Mouse (Mus musculus) forebrain, embryonic 13.5 days (tissue): ENCODE measurements around the gene Capn13. TPM values are rescaled to one million over a fixed set of nuclear protein-coding genes. Genes with fewer than 3 reads are reported as not detected.

Experiments
- ATAC-seq: fragments of 200-750 bp; cut with Nextera tagmentation; 2 replicates; pipeline ENCODE4 v1.8.0; 2017
- H3K27ac ChIP-seq: fragments of 300-500 bp; sonication (generic); 2 replicates; pipeline ENCODE4 v1.5.1; 2015; ENCODE audit warnings: inconsistent platforms, mild to moderate bottlenecking, moderate library complexity
- H3K27me3 ChIP-seq: fragments of 300-500 bp; sonication (generic); 2 replicates; pipeline ENCODE4 v1.6.1; 2015; ENCODE audit warnings: mild to moderate bottlenecking, inconsistent platforms
- H3K36me3 ChIP-seq: fragments of 300-500 bp; sonication (generic); 2 replicates; pipeline ENCODE4 v1.6.1; 2015; ENCODE audit warnings: mild to moderate bottlenecking, inconsistent platforms; ENCODE audit not compliant: poor library complexity, severe bottlenecking
- H3K4me1 ChIP-seq: fragments of 300-500 bp; sonication (generic); 2 replicates; pipeline ENCODE4 v1.6.1; 2015; ENCODE audit warnings: inconsistent platforms
- H3K4me2 ChIP-seq: fragments of 300-500 bp; sonication (generic); 2 replicates; pipeline ENCODE4 v1.6.1; 2015; ENCODE audit warnings: inconsistent platforms, mild to moderate bottlenecking, moderate library complexity
- H3K4me3 ChIP-seq: fragments of 300-500 bp; sonication (generic); 2 replicates; pipeline ENCODE4 v1.5.1; 2015; ENCODE audit warnings: mild to moderate bottlenecking, inconsistent platforms
- H3K9ac ChIP-seq: fragments of 300-500 bp; sonication (generic); 2 replicates; pipeline ENCODE4 v1.6.1; 2015; ENCODE audit warnings: mild to moderate bottlenecking, inconsistent platforms
- H3K9me3 ChIP-seq: fragments of 300-500 bp; sonication (generic); replicated peaks from 2 replicates; pipeline ENCODE4 v1.6.1; 2016; ENCODE audit warnings: inconsistent platforms
- WGBS: fragments of 180-500 bp; shearing (Covaris S2); methylation state at CpG from one replicate; pipeline ENCODE4 v1.1.7; 2015; 5-methylcytosine and 5-hydroxymethylcytosine counted together
- polyA plus RNA-seq: library from polyadenylated mRNA; unstranded; fragments of >200 nt; fragmentation: Nextera tagmentation; extraction: Ambion mirVana; gene quantifications from 2 replicates; pipeline ENCODE4 v1.2.1, GENCODE M21; 2015

Capn13 gene
- polyA plus RNA-seq, 1 experiment from 2014 or later, result not detected

DNA sequence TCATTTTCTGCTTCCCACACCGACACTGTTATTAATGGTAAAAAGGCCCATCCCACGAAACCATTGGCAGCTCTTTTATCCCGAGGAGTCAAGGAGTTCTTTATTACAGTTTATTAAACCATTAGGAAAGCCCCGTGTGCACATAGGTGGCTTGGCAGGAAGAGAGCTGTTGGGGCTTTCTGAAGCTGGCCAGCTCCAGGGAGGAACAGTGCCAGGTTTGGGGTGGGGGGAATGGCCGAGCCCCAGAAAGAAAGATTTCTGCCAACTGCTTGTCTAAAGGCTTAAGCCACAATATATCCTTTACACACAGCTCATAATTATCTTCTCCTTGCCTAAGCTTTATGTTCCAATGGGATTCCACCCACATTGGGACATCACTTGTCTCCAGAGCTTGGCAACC is 71.6 kb downstream of the Capn13 start:
- 70% methylated on average over 5 of the region's 5 CpGs for WGBS
- ATAC-seq, result no peak

DNA sequence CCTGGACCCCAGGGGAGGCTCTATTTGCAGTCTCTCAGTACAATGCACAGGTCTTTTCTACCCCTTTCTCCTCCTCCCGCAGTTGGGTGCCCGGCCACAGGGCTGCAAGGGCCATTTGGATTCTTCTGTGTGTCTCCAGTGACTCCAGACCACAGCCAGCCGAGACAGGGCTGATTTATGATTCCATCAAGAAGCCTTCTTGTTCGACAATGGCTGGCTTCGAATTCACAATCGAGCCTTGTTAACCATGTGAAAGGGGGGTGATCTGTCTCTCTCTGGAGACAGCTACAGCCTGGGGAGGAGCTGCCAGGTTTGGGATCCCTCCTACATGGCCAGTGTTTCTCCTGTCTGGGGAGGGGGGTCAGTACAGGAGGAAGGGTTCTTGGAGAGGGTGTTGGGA is 75.4 kb downstream of the Capn13 start:
- Histone ChIP-seq H3K4me1 (peaks cover 14% of the 10 kb centered on the region), H3K9ac (no peak overlapping the region), H3K36me3 (no peaks in the 10 kb centered on the region), H3K9me3 (no peaks in the 10 kb centered on the region), H3K4me2 (no peak overlapping the region), H3K27me3 (no peaks in the 10 kb centered on the region), H3K4me3 (no peak overlapping the region), H3K27ac (no peak overlapping the region)
- WGBS, result 42% methylated on average over 6 of the region's 6 CpGs
- ATAC-seq, result no peak

More for the DNA sequence above, 71.6 kb downstream of the Capn13 start:
- Histone ChIP-seq H3K9me3 (no peaks in the 10 kb centered on the region), H3K4me1 (peaks cover 11% of the 10 kb centered on the region), H3K4me2 (no peak overlapping the region), H3K4me3 (no peak overlapping the region), H3K9ac (no peak overlapping the region), H3K27me3 (no peaks in the 10 kb centered on the region), H3K36me3 (no peaks in the 10 kb centered on the region), H3K27ac (no peak overlapping the region)

- no peaks in the 10 kb centered on the region for H3K27me3 ChIP-seq
- no peak overlapping the region for H3K27ac ChIP-seq
- H3K4me1 ChIP-seq, result peaks cover 14% of the 10 kb centered on the region
- ATAC-seq, result no peak
- H3K4me3 ChIP-seq, result no peak overlapping the region
- no peaks in the 10 kb centered on the region for H3K36me3 ChIP-seq
- WGBS, result 54% methylated on average over 6 of the region's 6 CpGs
- no peak overlapping the region for H3K4me2 ChIP-seq
- no peak overlapping the region for H3K9ac ChIP-seq
- H3K9me3 ChIP-seq, result no peaks in the 10 kb centered on the region
Measured at GRCm38 (mm10) chr17:73324732-73325131, 75.9 kb downstream of the Capn13 start.

- H3K36me3 ChIP-seq, result no peaks in the 10 kb centered on the region
- H3K4me2 ChIP-seq, result no peak overlapping the region
- no peak overlapping the region for H3K9ac ChIP-seq
- no peaks in the 10 kb centered on the region for H3K27me3 ChIP-seq
- peaks cover 14% of the 10 kb centered on the region for H3K4me1 ChIP-seq
- no peak overlapping the region for H3K27ac ChIP-seq
- WGBS, result 83% methylated on average over 3 of the region's 3 CpGs
- no peaks in the 10 kb centered on the region for H3K9me3 ChIP-seq
- no peak for ATAC-seq
- H3K4me3 ChIP-seq, result no peak overlapping the region
Measured at GRCm38 (mm10) chr17:73323981-73324380, 76.7 kb downstream of the Capn13 start.

- Histone ChIP-seq H3K27me3 (no peaks in the 10 kb centered on the region), H3K36me3 (no peaks in the 10 kb centered on the region), H3K4me2 (no peak overlapping the region), H3K9me3 (no peaks in the 10 kb centered on the region), H3K27ac (no peak overlapping the region), H3K4me3 (no peak overlapping the region), H3K9ac (no peak overlapping the region), H3K4me1 (no peaks in the 10 kb centered on the region)
- ATAC-seq, result no peak
- 97% methylated on average over 13 of the region's 13 CpGs for WGBS
Measured at GRCm38 (mm10) chr17:73314786-73315185, 85.9 kb downstream of the Capn13 start.

DNA sequence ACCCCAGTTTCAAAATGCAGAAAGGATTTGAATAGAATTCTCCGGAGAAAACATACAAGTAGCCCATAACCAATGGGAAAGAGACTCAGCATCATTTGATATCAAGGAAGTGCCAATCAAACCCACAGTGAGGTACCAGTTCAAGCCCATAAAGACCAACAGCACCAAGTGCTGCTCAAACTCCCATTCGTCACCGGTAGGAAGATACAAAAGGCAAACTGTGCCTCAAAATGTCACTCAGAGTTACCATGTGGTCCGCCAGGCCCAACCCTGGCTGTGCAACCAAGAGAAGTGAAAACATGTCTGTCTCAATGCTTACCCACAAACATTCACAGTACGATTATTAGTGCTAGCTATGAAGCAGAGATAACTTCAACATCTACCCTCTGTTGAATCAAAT is 89.2 kb downstream of the Capn13 start:
- H3K4me2 ChIP-seq, result no peak overlapping the region
- H3K4me1 ChIP-seq, result no peaks in the 10 kb centered on the region
- no peaks in the 10 kb centered on the region for H3K27me3 ChIP-seq
- no peak overlapping the region for H3K4me3 ChIP-seq
- H3K36me3 ChIP-seq, result no peaks in the 10 kb centered on the region
- no peaks in the 10 kb centered on the region for H3K9me3 ChIP-seq
- 92% methylated on average over 5 of the region's 5 CpGs for WGBS
- ATAC-seq, result no peak
- no peak overlapping the region for H3K27ac ChIP-seq
- H3K9ac ChIP-seq, result no peak overlapping the region

- Histone ChIP-seq H3K4me3 (no peak overlapping the region), H3K27me3 (0 out of 2 replicates have a peak, but pooled peaks cover 5% of the 10 kb centered on the region), H3K27ac (no peak overlapping the region), H3K4me1 (no peaks in the 10 kb centered on the region), H3K4me2 (no peak overlapping the region), H3K9ac (no peak overlapping the region), H3K36me3 (no peaks in the 10 kb centered on the region), H3K9me3 (no peaks in the 10 kb centered on the region)
- WGBS, result 87% methylated on average over 4 of the region's 4 CpGs
- ATAC-seq, result no peak
Measured at GRCm38 (mm10) chr17:73308691-73309090, 92.0 kb downstream of the Capn13 start.

DNA sequence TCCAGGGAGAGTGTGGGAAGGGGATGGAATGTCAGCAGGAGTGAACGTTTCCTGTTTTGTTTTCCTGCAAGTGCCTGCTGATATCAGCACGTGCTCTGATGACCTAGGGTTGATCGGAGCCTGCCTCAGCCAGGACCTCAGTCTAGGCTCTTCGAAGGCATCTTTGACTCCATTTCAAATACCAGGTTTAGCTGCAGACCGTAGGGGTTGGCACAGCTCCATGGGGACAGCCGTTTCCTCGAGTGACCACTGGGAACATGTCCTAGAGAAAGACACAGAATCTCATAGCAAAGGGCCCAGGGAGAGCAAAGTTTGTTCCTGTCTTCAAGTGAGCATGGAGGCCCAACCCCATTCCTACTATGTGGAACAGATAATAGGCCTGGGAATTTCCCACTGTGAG is 94.0 kb downstream of the Capn13 start:
- no peak overlapping the region for H3K4me3 ChIP-seq
- H3K36me3 ChIP-seq, result no peaks in the 10 kb centered on the region
- H3K4me2 ChIP-seq, result no peak overlapping the region
- no peak overlapping the region for H3K9ac ChIP-seq
- 0 out of 2 replicates have a peak, but pooled peaks cover 5% of the 10 kb centered on the region for H3K27me3 ChIP-seq
- no peak for ATAC-seq
- H3K27ac ChIP-seq, result no peak overlapping the region
- no peaks in the 10 kb centered on the region for H3K4me1 ChIP-seq
- 66% methylated on average over 7 of the region's 7 CpGs for WGBS
- no peaks in the 10 kb centered on the region for H3K9me3 ChIP-seq

GRCm38 (mm10) chr17:73305622-73306021 is 95.0 kb downstream of the Capn13 start:
- peak; percentile 17; the same call in 1 of the 2 replicates for ATAC-seq
- no peaks in the 10 kb centered on the region for H3K4me1 ChIP-seq
- H3K4me3 ChIP-seq, result no peak overlapping the region
- 58% methylated on average over 9 of the region's 9 CpGs for WGBS
- no peak overlapping the region for H3K4me2 ChIP-seq
- 0 out of 2 replicates have a peak, but pooled peaks cover 5% of the 10 kb centered on the region for H3K27me3 ChIP-seq
- H3K36me3 ChIP-seq, result no peaks in the 10 kb centered on the region
- H3K27ac ChIP-seq, result no peak overlapping the region
- no peak overlapping the region for H3K9ac ChIP-seq
- no peaks in the 10 kb centered on the region for H3K9me3 ChIP-seq

- Histone ChIP-seq H3K27me3 (0 out of 2 replicates have a peak, but pooled peaks cover 9% of the 10 kb centered on the region), H3K36me3 (no peaks in the 10 kb centered on the region), H3K9me3 (no peaks in the 10 kb centered on the region), H3K4me1 (no peaks in the 10 kb centered on the region), H3K4me3 (no peak overlapping the region), H3K4me2 (no peak overlapping the region), H3K9ac (no peak overlapping the region), H3K27ac (no peak overlapping the region)
- 78% methylated on average over 19 of the region's 19 CpGs for WGBS
- no peak for ATAC-seq
Measured at GRCm38 (mm10) chr17:73304086-73304812, 96.4 kb downstream of the Capn13 start.

- WGBS, result 75% methylated on average over 13 of the region's 13 CpGs
Measured at GRCm38 (mm10) chr17:73303676-73304075, 97.0 kb downstream of the Capn13 start.

GRCm38 (mm10) chr17:73303217-73303616 is 97.4 kb downstream of the Capn13 start:
- Histone ChIP-seq H3K27me3 (peaks cover 12% of the 10 kb centered on the region; the same call in 1 of the 2 replicates), H3K9me3 (no peaks in the 10 kb centered on the region), H3K36me3 (no peaks in the 10 kb centered on the region), H3K27ac (no peak overlapping the region), H3K4me1 (no peaks in the 10 kb centered on the region), H3K4me3 (no peak overlapping the region), H3K4me2 (no peak overlapping the region), H3K9ac (no peak overlapping the region)
- peak; percentile 52; the same call in 1 of the 2 replicates for ATAC-seq
- WGBS, result 31% methylated on average over 5 of the region's 5 CpGs

More at GRCm38 (mm10) chr17:73303676-73304075, 97.0 kb downstream of the Capn13 start:
- H3K27ac ChIP-seq, result no peak overlapping the region
- H3K36me3 ChIP-seq, result no peaks in the 10 kb centered on the region
- H3K4me1 ChIP-seq, result no peaks in the 10 kb centered on the region
- H3K4me2 ChIP-seq, result no peak overlapping the region
- peaks cover 9% of the 10 kb centered on the region; the same call in 1 of the 2 replicates for H3K27me3 ChIP-seq
- H3K4me3 ChIP-seq, result no peak overlapping the region
- no peak for ATAC-seq
- no peak overlapping the region for H3K9ac ChIP-seq
- no peaks in the 10 kb centered on the region for H3K9me3 ChIP-seq

DNA sequence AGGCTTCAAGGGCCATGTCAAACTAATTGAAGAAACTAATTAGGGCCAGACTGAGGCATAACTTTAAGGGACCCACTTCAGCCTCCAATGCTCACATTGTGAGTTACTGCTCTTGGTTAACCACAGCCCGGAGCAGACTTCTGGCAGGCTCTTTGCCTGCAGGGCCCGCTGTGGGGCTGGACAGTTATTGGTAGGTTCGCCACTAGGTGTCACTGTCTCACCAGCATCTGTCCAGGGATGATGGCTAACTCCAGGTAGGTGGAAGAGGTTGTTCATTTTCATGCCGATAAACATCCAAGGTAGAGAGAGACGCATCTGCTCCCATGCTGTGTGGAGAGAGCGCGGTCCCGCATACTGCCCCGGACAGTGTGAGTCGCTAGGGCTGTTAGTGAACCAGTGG is 98.6 kb downstream of the Capn13 start:
- H3K27me3 ChIP-seq, result peaks cover 12% of the 10 kb centered on the region; the same call in 1 of the 2 replicates
- peak overlapping the region; percentile 33 for H3K4me2 ChIP-seq
- H3K4me1 ChIP-seq, result no peaks in the 10 kb centered on the region
- ATAC-seq, result peak; percentile 74
- WGBS, result 4% methylated on average over 10 of the region's 10 CpGs
- no peak overlapping the region for H3K9ac ChIP-seq
- no peaks in the 10 kb centered on the region for H3K9me3 ChIP-seq
- no peak overlapping the region for H3K4me3 ChIP-seq
- H3K27ac ChIP-seq, result no peak overlapping the region
- H3K36me3 ChIP-seq, result no peaks in the 10 kb centered on the region
